Mouse (Mus musculus): ENCODE results near the gene Anxa9.

DNA sequence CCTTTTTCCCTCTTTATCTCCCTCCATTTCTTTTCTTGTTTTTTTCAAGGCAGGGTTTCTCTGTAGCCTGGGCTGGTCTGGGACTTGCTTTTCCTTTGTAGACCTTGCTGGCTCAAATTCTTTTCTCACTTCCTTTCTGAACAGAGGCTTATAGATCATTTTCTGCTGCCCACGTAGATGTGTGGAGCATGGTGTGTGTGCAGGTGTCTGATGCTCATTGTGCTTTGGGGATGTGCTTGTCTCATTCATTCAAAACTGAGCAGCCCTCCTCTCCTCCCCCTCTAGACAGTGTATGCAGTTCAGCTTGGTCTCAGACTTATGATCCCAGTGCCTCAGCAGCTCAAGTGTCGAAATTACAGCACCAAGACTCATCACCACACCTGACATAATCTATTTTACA lies 12.1 kb upstream of the Anxa9 start:
- TF ChIP-seq POLR2A (IDR thresholded peaks at IDR 0.05; ENCODE audit: low read depth, low read length) (no peak), CTCF (IDR thresholded peaks at IDR 0.05; ENCODE audit: extremely low read depth, insufficient read length, insufficient replicate concordance, low read depth, low read length) (no peak)
